Mouse (Mus musculus): Measurements from ENCODE around the gene Gpd1. TPM values are rescaled to one million over a fixed set of nuclear protein-coding genes. Genes with fewer than 3 reads are reported as not detected.

The Gpd1 gene
- polyA plus RNA-seq, 1 experiment = 0.28 TPM

- Histone ChIP-seq H3K9me3 (replicated peaks; ENCODE audit: control insufficient read depth, insufficient read depth, low read length, poor library complexity, severe bottlenecking) (no peaks in the 10 kb centered on the region), H3K27me3 (ENCODE audit: control insufficient read depth, insufficient read depth, low read length, poor library complexity, severe bottlenecking) (no peaks in the 10 kb centered on the region), H3K9ac (ENCODE audit: low read depth, poor library complexity, severe bottlenecking) (peak within 1 kb of the TSS; percentile 93), H3K4me3 (ENCODE audit: low read depth, low read length) (peak within 1 kb of the TSS; percentile 53), H3K4me1 (ENCODE audit: control insufficient read depth, insufficient read depth, low read length) (no peaks in the 10 kb centered on the region), H3K36me3 (ENCODE audit: control insufficient read depth, insufficient read depth, low read length, poor library complexity, severe bottlenecking) (peaks cover 32% of the 10 kb centered on the region), H3K27ac (ENCODE audit: insufficient read depth, low read length) (peak within 1 kb of the TSS; percentile 89)
- peak; percentile 85 for TF ChIP-seq CTCF (IDR thresholded peaks at IDR 0.05; ENCODE audit: low read depth, low read length)
- no peak for TF ChIP-seq EP300 (IDR thresholded peaks at IDR 0.05; ENCODE audit: insufficient read depth, low read depth, low read length)
Measured at GRCm38 (mm10) chr15:99705440-99706048, 11.8 kb upstream of the Gpd1 start, which contains the start of gene Gm17349. Gene Gm17349 (minus strand): TSS chr15:99705490.

GRCm38 (mm10) chr15:99708176-99708575 is 9.1 kb upstream of the Gpd1 start:
- peaks cover 43% of the 10 kb centered on the region for H3K36me3 ChIP-seq (ENCODE audit: control insufficient read depth, insufficient read depth, low read length, poor library complexity, severe bottlenecking)

GRCm38 (mm10) chr15:99710221-99711190 is 6.8 kb upstream of the Gpd1 start:
- H3K27me3 ChIP-seq (ENCODE audit: control insufficient read depth, insufficient read depth, low read length, poor library complexity, severe bottlenecking) = no peaks in the 10 kb centered on the region
- H3K4me3 ChIP-seq (ENCODE audit: low read depth, low read length) = no peak overlapping the region
- H3K9me3 ChIP-seq (replicated peaks; ENCODE audit: control insufficient read depth, insufficient read depth, low read length, poor library complexity, severe bottlenecking) = no peaks in the 10 kb centered on the region
- H3K9ac ChIP-seq (ENCODE audit: low read depth, poor library complexity, severe bottlenecking) = no peak overlapping the region
- TF ChIP-seq POLR2A (IDR thresholded peaks at IDR 0.05; ENCODE audit: insufficient read depth, low read length) = no peak
- TF ChIP-seq EP300 (IDR thresholded peaks at IDR 0.05; ENCODE audit: insufficient read depth, low read depth, low read length) = no peak
- TF ChIP-seq CTCF (IDR thresholded peaks at IDR 0.05; ENCODE audit: low read depth, low read length) = no peak
- H3K4me1 ChIP-seq (ENCODE audit: control insufficient read depth, insufficient read depth, low read length) = peaks cover 10% of the 10 kb centered on the region
- no peak overlapping the region for H3K27ac ChIP-seq (ENCODE audit: insufficient read depth, low read length)
- peaks cover 43% of the 10 kb centered on the region for H3K36me3 ChIP-seq (ENCODE audit: control insufficient read depth, insufficient read depth, low read length, poor library complexity, severe bottlenecking)

More at GRCm38 (mm10) chr15:99708176-99708575, 9.1 kb upstream of the Gpd1 start:
- peak overlapping the region; percentile 28; the same call in 1 of the 2 replicates for H3K9ac ChIP-seq (ENCODE audit: low read depth, poor library complexity, severe bottlenecking)
- no peak overlapping the region; the same call in 1 of the 2 replicates for H3K4me3 ChIP-seq (ENCODE audit: low read depth, low read length)
- H3K4me1 ChIP-seq (ENCODE audit: control insufficient read depth, insufficient read depth, low read length) = peaks cover 1% of the 10 kb centered on the region
- H3K9me3 ChIP-seq (replicated peaks; ENCODE audit: control insufficient read depth, insufficient read depth, low read length, poor library complexity, severe bottlenecking) = no peaks in the 10 kb centered on the region
- no peak for TF ChIP-seq EP300 (IDR thresholded peaks at IDR 0.05; ENCODE audit: insufficient read depth, low read depth, low read length)
- no peak for TF ChIP-seq CTCF (IDR thresholded peaks at IDR 0.05; ENCODE audit: low read depth, low read length)
- TF ChIP-seq POLR2A (IDR thresholded peaks at IDR 0.05; ENCODE audit: insufficient read depth, low read length) = no peak
- no peak overlapping the region for H3K27ac ChIP-seq (ENCODE audit: insufficient read depth, low read length)
- H3K27me3 ChIP-seq (ENCODE audit: control insufficient read depth, insufficient read depth, low read length, poor library complexity, severe bottlenecking) = no peaks in the 10 kb centered on the region

GRCm38 (mm10) chr15:99711491-99711890 is 5.8 kb upstream of the Gpd1 start:
- Histone ChIP-seq H3K9ac (ENCODE audit: low read depth, poor library complexity, severe bottlenecking) (no peak overlapping the region), H3K27ac (ENCODE audit: insufficient read depth, low read length) (peak overlapping the region; percentile 11; the same call in 1 of the 2 replicates), H3K4me1 (ENCODE audit: control insufficient read depth, insufficient read depth, low read length) (peaks cover 10% of the 10 kb centered on the region), H3K27me3 (ENCODE audit: control insufficient read depth, insufficient read depth, low read length, poor library complexity, severe bottlenecking) (no peaks in the 10 kb centered on the region), H3K4me3 (ENCODE audit: low read depth, low read length) (no peak overlapping the region), H3K9me3 (replicated peaks; ENCODE audit: control insufficient read depth, insufficient read depth, low read length, poor library complexity, severe bottlenecking) (no peaks in the 10 kb centered on the region), H3K36me3 (ENCODE audit: control insufficient read depth, insufficient read depth, low read length, poor library complexity, severe bottlenecking) (peaks cover 38% of the 10 kb centered on the region)
- no peak for TF ChIP-seq CTCF (IDR thresholded peaks at IDR 0.05; ENCODE audit: low read depth, low read length)
- no peak for TF ChIP-seq POLR2A (IDR thresholded peaks at IDR 0.05; ENCODE audit: insufficient read depth, low read length)
- TF ChIP-seq EP300 (IDR thresholded peaks at IDR 0.05; ENCODE audit: insufficient read depth, low read depth, low read length) = no peak

GRCm38 (mm10) chr15:99712666-99713559 is 4.4 kb upstream of the Gpd1 start:
- Histone ChIP-seq H3K4me1 (ENCODE audit: control insufficient read depth, insufficient read depth, low read length) (peaks cover 10% of the 10 kb centered on the region), H3K36me3 (ENCODE audit: control insufficient read depth, insufficient read depth, low read length, poor library complexity, severe bottlenecking) (peaks cover 30% of the 10 kb centered on the region), H3K4me3 (ENCODE audit: low read depth, low read length) (no peak overlapping the region), H3K27ac (ENCODE audit: insufficient read depth, low read length) (peak overlapping the region; percentile 74), H3K9me3 (replicated peaks; ENCODE audit: control insufficient read depth, insufficient read depth, low read length, poor library complexity, severe bottlenecking) (no peaks in the 10 kb centered on the region), H3K27me3 (ENCODE audit: control insufficient read depth, insufficient read depth, low read length, poor library complexity, severe bottlenecking) (no peaks in the 10 kb centered on the region), H3K9ac (ENCODE audit: low read depth, poor library complexity, severe bottlenecking) (no peak overlapping the region)
- TF ChIP-seq EP300 (IDR thresholded peaks at IDR 0.05; ENCODE audit: insufficient read depth, low read depth, low read length) (0 out of 2 replicates have a peak, but pooled peaks have one; percentile 43), POLR2A (IDR thresholded peaks at IDR 0.05; ENCODE audit: insufficient read depth, low read length) (no peak), CTCF (IDR thresholded peaks at IDR 0.05; ENCODE audit: low read depth, low read length) (no peak)
